Mouse (Mus musculus) liver, embryonic 12.5 days (tissue): Measurements from ENCODE around the gene Obp2b. TPM values are rescaled to one million over a fixed set of nuclear protein-coding genes. Genes with fewer than 3 reads are reported as not detected.

ENCODE experiments used
- ATAC-seq: fragments of 200-750 bp; cut with Nextera tagmentation; 2 replicates; pipeline ENCODE4 v1.8.0; 2017; ENCODE audit warnings: moderate number of reproducible peaks, mild to moderate bottlenecking, moderate library complexity
- H3K27ac ChIP-seq: fragments of 300-500 bp; sonication (generic); 2 replicates; pipeline ENCODE4 v1.5.1; 2016; ENCODE audit warnings: mild to moderate bottlenecking
- H3K27me3 ChIP-seq: fragments of 300-500 bp; sonication (generic); replicated peaks from 2 replicates; pipeline ENCODE4 v1.6.1; 2016; ENCODE audit warnings: mild to moderate bottlenecking, moderate library complexity
- H3K36me3 ChIP-seq: fragments of 300-500 bp; sonication (generic); 2 replicates; pipeline ENCODE4 v1.6.1; 2016; ENCODE audit warnings: mild to moderate bottlenecking, moderate library complexity
- H3K4me1 ChIP-seq: fragments of 300-500 bp; sonication (generic); 2 replicates; pipeline ENCODE4 v1.6.1; 2016
- H3K4me2 ChIP-seq: fragments of 300-500 bp; sonication (generic); 2 replicates; pipeline ENCODE4 v1.6.1; 2016; ENCODE audit warnings: mild to moderate bottlenecking, moderate library complexity
- H3K4me3 ChIP-seq: fragments of 300-500 bp; sonication (generic); 2 replicates; pipeline ENCODE4 v1.5.1; 2016; ENCODE audit warnings: mild to moderate bottlenecking, moderate library complexity
- H3K9ac ChIP-seq: fragments of 300-500 bp; sonication (generic); 2 replicates; pipeline ENCODE4 v1.6.1; 2016; ENCODE audit warnings: mild to moderate bottlenecking, moderate library complexity
- H3K9me3 ChIP-seq: fragments of 300-500 bp; sonication (generic); replicated peaks from 2 replicates; pipeline ENCODE4 v1.6.1; 2016; ENCODE audit warnings: mild to moderate bottlenecking, moderate library complexity
- WGBS: fragments of 180-500 bp; shearing (Covaris S2); methylation state at CpG from one replicate; pipeline ENCODE4 v1.1.7; 2016; ENCODE audit not compliant: insufficient replicate concordance; 5-methylcytosine and 5-hydroxymethylcytosine counted together
- polyA plus RNA-seq: library from polyadenylated mRNA; unstranded; fragments of >200 nt; fragmentation: Nextera tagmentation; extraction: Ambion mirVana; gene quantifications from 2 replicates; pipeline ENCODE4 v1.2.1, GENCODE M21; 2016

Obp2b gene
- polyA plus RNA-seq, 1 experiment from 2014 or later, result not detected

DNA sequence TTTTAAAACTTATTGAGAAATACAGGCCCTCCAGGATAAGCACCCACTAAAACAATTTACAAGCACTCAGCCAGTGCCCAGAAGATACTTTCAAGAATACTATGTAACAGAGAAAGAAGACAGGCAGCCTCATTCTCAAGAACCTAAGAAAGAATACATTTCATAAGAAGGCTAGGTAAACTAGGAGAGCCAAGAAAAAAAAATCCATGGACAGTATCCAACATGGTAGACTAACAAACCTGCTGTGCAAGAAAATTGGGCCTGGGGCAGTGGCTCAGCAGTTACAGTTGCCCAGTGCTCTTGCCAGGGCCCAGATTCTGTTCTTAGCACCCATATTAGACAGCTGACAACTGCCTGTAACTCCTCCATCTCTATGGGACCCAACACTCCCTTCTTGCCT is 19.6 kb upstream of the Obp2b start:
- Histone ChIP-seq H3K4me2 (no peak overlapping the region), H3K27me3 (no peaks in the 10 kb centered on the region), H3K27ac (no peak overlapping the region), H3K36me3 (no peaks in the 10 kb centered on the region), H3K4me1 (no peaks in the 10 kb centered on the region), H3K9ac (no peak overlapping the region), H3K9me3 (no peaks in the 10 kb centered on the region), H3K4me3 (no peak overlapping the region)
- no peak for ATAC-seq

DNA sequence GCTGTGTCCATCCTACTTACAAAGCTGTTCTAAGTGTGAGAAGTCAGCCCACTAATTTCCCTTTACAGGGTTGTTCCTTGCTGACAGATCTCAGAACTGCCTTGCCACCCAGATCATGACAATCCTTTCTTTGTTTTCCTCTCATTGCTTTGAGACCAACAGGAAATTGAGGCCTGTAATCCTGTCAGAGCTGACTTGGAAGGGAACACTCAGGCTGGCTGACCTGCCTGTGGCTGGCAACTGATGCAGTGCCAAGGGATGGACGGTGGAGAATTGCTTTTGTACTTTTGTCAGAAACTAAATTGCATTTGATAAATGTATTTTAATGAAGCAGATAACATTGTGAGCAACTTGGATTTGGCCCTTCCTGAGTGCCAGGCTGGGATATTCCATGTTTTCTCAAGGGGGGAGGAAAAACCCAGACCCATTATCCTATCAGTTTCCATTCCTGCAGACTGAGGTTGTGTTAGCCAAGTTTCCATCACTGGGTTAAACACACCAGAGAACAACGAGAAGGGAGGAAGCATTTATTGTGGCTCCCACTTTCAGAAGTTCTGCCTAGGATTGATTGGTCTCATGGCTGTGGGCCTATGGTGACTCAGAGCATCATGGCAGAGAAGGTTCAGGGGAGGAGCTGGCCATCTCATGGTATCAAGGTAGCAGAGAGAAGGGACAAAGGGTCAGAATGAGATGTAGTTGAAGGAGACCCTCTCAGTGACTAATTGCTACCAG is 3.4 kb upstream of the Obp2b start:
- H3K9ac ChIP-seq, result no peak overlapping the region
- H3K4me3 ChIP-seq, result no peak overlapping the region
- 39% methylated on average over 2 of the region's 2 CpGs for WGBS
- no peaks in the 10 kb centered on the region for H3K9me3 ChIP-seq
- no peak for ATAC-seq
- no peak overlapping the region for H3K4me2 ChIP-seq
- no peak overlapping the region for H3K27ac ChIP-seq
- no peaks in the 10 kb centered on the region for H3K27me3 ChIP-seq
- H3K4me1 ChIP-seq, result no peaks in the 10 kb centered on the region
- no peaks in the 10 kb centered on the region for H3K36me3 ChIP-seq

DNA sequence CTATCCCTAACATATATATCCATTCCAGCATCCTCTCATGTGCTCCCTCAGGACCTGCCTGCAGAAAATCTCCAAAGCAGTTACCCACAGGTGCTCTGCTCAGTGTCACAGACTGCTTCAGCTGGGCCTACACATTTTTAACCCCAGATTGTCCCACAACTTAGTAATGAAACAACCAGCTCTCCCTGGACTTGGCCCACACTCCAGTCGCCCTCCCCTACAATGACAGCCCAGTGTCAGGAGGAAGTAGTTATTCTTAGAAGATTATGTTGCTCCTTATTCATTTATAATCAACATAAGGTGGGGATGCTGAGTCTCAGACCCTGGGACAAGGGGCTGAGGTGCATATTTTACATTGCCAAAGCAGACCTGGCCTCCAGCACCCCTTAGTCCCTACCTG is 4.9 kb downstream of the Obp2b start:
- Histone ChIP-seq H3K9me3 (peaks cover 15% of the 10 kb centered on the region), H3K4me3 (no peak overlapping the region), H3K4me1 (no peaks in the 10 kb centered on the region), H3K27me3 (no peaks in the 10 kb centered on the region), H3K4me2 (no peak overlapping the region), H3K36me3 (no peaks in the 10 kb centered on the region), H3K9ac (no peak overlapping the region), H3K27ac (no peak overlapping the region)
- WGBS, result 68% methylated on average over 1 of the region's 1 CpGs
- ATAC-seq, result no peak

DNA sequence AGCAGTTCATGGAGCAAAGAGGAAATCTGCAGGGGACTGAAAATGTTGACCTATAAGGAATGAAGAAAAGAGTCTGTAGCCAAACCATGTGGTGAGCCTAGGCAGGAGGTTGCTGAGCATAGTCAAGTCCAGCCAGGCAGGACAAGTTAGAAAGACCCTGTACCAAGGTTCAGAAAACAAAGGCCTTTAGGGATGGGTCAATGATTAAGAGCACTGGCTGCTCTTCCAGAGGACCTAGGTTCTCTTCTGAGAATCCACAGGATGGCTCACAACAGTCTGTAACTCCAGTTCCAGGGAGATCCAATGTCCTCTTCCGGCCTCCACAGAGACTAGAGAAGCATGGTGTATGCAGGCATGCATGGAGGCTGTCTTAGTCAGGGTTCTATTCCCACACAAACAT is 17.4 kb downstream of the Obp2b start:
- H3K27me3 ChIP-seq, result no peaks in the 10 kb centered on the region
- H3K27ac ChIP-seq, result no peak overlapping the region
- no peak overlapping the region for H3K9ac ChIP-seq
- no peaks in the 10 kb centered on the region for H3K36me3 ChIP-seq
- no peak overlapping the region for H3K4me3 ChIP-seq
- H3K9me3 ChIP-seq, result no peaks in the 10 kb centered on the region
- no peak for ATAC-seq
- no peaks in the 10 kb centered on the region for H3K4me1 ChIP-seq
- WGBS, result 53% methylated on average over 1 of the region's 1 CpGs
- H3K4me2 ChIP-seq, result no peak overlapping the region

DNA sequence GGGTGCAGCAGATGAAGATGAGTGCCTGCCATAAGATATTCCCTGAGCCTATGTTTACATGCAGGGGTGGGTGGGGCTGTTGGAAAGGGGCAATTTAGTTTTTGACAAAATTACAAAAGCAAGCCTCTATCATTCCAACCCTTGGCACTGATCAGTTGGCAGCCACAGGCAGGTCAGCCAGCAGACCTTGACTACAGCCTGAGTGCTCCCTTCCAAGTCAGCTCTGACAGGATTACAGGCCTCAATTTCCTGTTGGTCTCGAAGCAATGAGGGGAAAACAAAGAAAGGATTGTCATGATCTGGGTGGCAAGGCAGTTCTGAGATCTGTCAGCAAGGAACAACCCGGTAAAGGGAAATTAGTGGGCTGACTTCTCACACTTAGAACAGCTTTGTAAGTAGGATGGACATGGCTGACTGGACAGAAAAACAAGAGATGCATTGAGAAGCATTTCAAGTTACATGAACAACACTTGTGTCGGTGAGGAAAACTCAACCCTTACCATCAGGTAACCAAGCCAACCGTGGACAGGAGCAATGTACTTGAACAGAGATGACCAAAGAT is 21.3 kb downstream of the Obp2b start:
- no peak overlapping the region for H3K4me3 ChIP-seq
- 49% methylated on average over 4 of the region's 4 CpGs for WGBS
- no peak overlapping the region for H3K27ac ChIP-seq
- H3K36me3 ChIP-seq, result no peaks in the 10 kb centered on the region
- no peaks in the 10 kb centered on the region for H3K4me1 ChIP-seq
- no peak overlapping the region for H3K4me2 ChIP-seq
- no peaks in the 10 kb centered on the region for H3K9me3 ChIP-seq
- ATAC-seq, result no peak
- H3K9ac ChIP-seq, result no peak overlapping the region
- H3K27me3 ChIP-seq, result no peaks in the 10 kb centered on the region

DNA sequence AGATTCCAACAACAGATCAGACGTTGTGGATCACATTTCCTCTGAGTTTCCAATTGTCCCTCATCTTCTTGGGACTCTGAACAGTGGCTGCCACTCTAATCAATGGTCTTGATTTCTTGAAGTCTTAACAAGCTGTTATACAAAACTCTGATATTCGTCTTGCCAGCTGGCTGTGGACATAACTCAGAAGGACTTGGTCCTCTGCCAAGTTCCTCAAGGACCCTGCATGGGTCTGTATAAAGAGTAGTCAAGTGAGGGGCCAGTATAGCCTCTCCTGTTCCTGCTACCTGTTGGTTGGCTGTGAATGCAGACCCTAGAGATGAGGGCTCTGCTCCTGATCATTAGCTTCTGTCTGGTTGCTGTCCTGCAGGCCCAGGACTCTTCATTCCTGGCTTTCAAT is 28.5 kb downstream of the Obp2b start, which contains the start of gene Lcn3:
Gene Lcn3 (plus strand): TSS at position 301 of the 400 bp plus-strand sequence.
- Histone ChIP-seq H3K4me3 (no peak within 1 kb of the TSS), H3K9ac (no peak within 1 kb of the TSS), H3K9me3 (no peaks in the 10 kb centered on the region), H3K4me1 (no peaks in the 10 kb centered on the region), H3K4me2 (no peak within 1 kb of the TSS), H3K36me3 (no peaks in the 10 kb centered on the region), H3K27me3 (0 out of 2 replicates have a peak, but pooled peaks cover 2% of the 10 kb centered on the region), H3K27ac (no peak within 1 kb of the TSS)
- WGBS, result 37% methylated on average over 2 of the region's 2 CpGs
- no peak for ATAC-seq

DNA sequence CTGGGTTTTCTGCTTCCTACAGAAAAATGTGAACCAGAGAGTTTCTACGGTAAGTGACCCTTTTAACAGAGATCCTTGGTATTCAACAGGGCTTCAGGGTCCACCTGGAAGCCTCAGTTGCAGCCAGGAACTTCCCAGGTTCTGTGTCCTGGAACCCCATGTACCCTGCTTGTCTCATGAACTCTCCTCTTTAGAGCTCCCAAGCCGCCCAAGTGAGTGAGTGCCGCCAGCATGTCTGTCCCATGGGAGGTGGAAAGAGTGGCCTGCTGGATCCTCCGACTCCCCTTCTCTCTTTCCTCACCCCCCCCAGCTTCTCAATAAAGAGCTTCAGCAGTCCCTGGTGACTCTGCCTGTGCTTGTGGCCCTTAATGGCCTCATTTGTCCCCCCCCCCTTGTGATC is 31.0 kb downstream of the Obp2b start:
- Histone ChIP-seq H3K36me3 (no peaks in the 10 kb centered on the region), H3K4me2 (no peak overlapping the region), H3K27me3 (0 out of 2 replicates have a peak, but pooled peaks cover 2% of the 10 kb centered on the region), H3K27ac (no peak overlapping the region), H3K9ac (no peak overlapping the region), H3K9me3 (no peaks in the 10 kb centered on the region), H3K4me1 (no peaks in the 10 kb centered on the region), H3K4me3 (no peak overlapping the region)
- ATAC-seq, result no peak
- 75% methylated on average over 4 of the region's 4 CpGs for WGBS

DNA sequence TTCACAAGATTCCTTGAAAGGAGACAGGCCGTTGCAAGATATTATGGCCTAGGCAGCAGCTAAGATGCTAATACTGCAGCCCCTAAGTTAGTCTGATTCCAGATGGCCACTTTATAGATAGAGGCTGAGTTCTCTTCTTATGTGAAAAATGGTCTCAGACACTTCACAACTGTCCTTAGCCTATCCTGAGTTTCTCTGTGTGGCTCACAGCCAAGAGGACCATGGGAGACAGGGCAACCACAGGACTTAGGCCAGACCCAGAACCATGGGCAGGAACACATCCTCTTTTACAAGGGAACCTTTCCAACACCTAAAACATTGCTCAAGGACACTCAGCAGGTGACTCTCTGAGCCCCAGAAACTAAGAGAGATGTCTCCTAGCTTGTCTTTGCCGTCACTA is 36.7 kb downstream of the Obp2b start:
- WGBS, result 71% methylated on average over 2 of the region's 2 CpGs
- no peak overlapping the region for H3K4me2 ChIP-seq
- no peak overlapping the region for H3K27ac ChIP-seq
- H3K4me1 ChIP-seq, result no peaks in the 10 kb centered on the region
- no peaks in the 10 kb centered on the region for H3K36me3 ChIP-seq
- no peak for ATAC-seq
- no peaks in the 10 kb centered on the region; the same call in 1 of the 2 replicates for H3K27me3 ChIP-seq
- no peaks in the 10 kb centered on the region for H3K9me3 ChIP-seq
- no peak overlapping the region for H3K9ac ChIP-seq
- H3K4me3 ChIP-seq, result no peak overlapping the region

DNA sequence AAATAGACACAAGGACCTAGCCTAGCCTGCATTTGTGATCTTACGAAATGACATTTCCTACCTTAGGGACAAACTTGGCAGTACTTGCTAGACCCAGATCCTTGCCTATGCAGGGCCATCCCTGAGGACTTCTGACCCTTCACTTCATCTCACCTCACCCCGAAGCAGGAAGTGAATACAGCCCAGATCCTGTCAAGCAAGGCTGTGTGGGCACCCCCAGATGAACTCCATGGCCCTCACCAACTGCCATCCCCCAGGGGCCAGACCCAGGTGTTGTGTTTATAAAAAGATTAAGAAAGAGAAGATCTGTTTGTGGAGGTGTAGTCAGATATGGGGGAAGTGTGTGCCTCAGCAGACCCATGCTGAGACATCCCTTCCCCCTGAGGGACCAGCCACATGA is 37.8 kb downstream of the Obp2b start:
- ATAC-seq, result no peak

DNA sequence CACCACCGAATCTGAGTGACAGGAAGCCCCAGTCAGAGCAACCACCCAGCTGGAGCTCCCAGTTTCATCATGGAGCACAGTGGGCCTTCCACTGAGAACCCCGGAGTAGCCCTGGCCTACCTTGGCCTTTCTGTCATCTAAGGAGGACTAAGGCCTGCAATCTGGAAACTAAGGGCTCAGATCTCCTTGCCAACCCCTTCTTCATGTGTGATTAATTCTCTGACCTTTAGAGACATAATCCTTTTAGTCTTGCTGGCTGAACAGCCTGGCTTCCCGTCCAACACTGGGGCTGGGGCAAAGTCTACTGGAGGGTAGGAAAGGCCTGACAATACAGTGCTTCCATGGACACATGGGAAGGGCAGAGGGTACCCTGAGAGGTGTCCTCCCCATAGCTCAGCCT is 39.2 kb downstream of the Obp2b start:
- Histone ChIP-seq H3K27me3 (no peaks in the 10 kb centered on the region; the same call in 1 of the 2 replicates), H3K9ac (no peak overlapping the region), H3K4me2 (no peak overlapping the region), H3K4me3 (no peak overlapping the region), H3K36me3 (no peaks in the 10 kb centered on the region), H3K9me3 (no peaks in the 10 kb centered on the region), H3K4me1 (no peaks in the 10 kb centered on the region), H3K27ac (no peak overlapping the region)
- 52% methylated on average over 3 of the region's 3 CpGs for WGBS
- ATAC-seq, result no peak

More for the DNA sequence above, 37.8 kb downstream of the Obp2b start:
- no peak overlapping the region for H3K4me3 ChIP-seq
- H3K9me3 ChIP-seq, result no peaks in the 10 kb centered on the region
- WGBS, result 46% methylated on average over 2 of the region's 2 CpGs
- no peaks in the 10 kb centered on the region for H3K36me3 ChIP-seq
- H3K9ac ChIP-seq, result no peak overlapping the region
- H3K4me2 ChIP-seq, result no peak overlapping the region
- no peak overlapping the region for H3K27ac ChIP-seq
- H3K27me3 ChIP-seq, result no peaks in the 10 kb centered on the region; the same call in 1 of the 2 replicates
- no peaks in the 10 kb centered on the region for H3K4me1 ChIP-seq

DNA sequence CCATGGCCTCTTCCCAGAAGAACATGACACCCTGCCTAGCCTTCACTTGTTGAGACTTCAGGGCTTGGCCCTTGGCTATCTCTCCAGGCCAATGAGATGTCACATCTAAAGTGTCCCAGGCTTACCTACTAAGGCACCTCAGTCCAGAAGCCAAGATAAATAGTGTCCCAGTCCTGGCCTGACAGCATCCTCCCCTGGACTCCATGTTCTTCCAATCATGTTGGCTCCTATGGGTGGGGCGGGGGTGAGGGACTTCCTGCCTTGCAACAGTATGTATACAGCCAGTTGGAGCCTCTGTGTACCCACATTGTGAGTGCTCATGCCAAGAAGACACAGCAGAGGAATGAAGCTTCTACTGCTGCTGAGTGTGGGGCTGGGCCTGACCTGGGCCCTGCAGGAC is 39.9 kb downstream of the Obp2b start, which contains the start of gene Lcn11:
Gene Lcn11 (plus strand): TSS at position 301 of the 400 bp plus-strand sequence.
- H3K9ac ChIP-seq, result no peak within 1 kb of the TSS
- H3K36me3 ChIP-seq, result no peaks in the 10 kb centered on the region
- no peaks in the 10 kb centered on the region for H3K4me1 ChIP-seq
- WGBS, result 74% methylated on average over 1 of the region's 1 CpGs
- no peaks in the 10 kb centered on the region; the same call in 1 of the 2 replicates for H3K27me3 ChIP-seq
- no peak within 1 kb of the TSS for H3K4me2 ChIP-seq
- no peaks in the 10 kb centered on the region for H3K9me3 ChIP-seq
- no peak for ATAC-seq
- H3K4me3 ChIP-seq, result no peak within 1 kb of the TSS
- H3K27ac ChIP-seq, result no peak within 1 kb of the TSS

DNA sequence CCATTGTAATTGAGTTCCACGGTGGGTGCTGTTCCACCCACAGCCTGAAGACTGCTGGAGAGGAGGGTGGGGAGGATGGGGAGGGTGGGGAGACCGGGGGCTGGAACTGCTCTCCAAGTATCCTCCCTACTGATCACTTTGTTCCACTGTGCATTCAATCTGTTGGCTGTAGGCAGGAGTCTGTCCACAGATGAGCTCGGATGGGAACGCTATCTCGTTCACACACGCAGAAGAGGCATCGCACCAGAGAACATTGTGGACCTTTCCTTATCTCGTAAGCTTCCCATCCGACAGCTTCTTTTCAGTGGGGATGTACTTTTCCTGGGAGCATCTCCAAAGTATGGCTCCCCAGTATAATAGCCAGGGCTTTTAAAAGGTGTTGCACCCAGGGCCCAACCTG is 42.3 kb downstream of the Obp2b start:
- Histone ChIP-seq H3K9me3 (no peaks in the 10 kb centered on the region), H3K36me3 (no peaks in the 10 kb centered on the region), H3K27me3 (no peaks in the 10 kb centered on the region; the same call in 1 of the 2 replicates), H3K4me3 (no peak overlapping the region), H3K4me1 (no peaks in the 10 kb centered on the region), H3K9ac (no peak overlapping the region), H3K4me2 (no peak overlapping the region), H3K27ac (no peak overlapping the region)
- WGBS, result 62% methylated on average over 9 of the region's 9 CpGs
- no peak for ATAC-seq
